ENCODE assay signal across 19 mouse cellular contexts in genomic region chr7:127515846-127516245, GRCm38 (mm10). TPM values are rescaled to one million over a fixed set of nuclear protein-coding genes. Genes with fewer than 3 reads are reported as not detected.
DNase-seq lines count a peak whose midpoint lies in the region; ATAC-seq and TF ChIP-seq lines count a peak whose summit lies in the region.
"Had no signal": no experiment of that assay in that cellular context is flagged by ENCODE, and none has a peak within 500 bp of the region (broad histone marks: within the 10 kb centered on the region; RNA-seq: fewer than 3 reads in every experiment).

No protein-coding gene starts in this region.

- no peaks in the 10 kb centered on the region for H3K9me3 ChIP-seq in E14TG2a.4 (ENCODE audit: low read length)
- H3K9me3 ChIP-seq in hindbrain, embryonic 11.5 days (ENCODE audit: control insufficient read depth, low read length): no peaks in the 10 kb centered on the region
- H3K9me3 ChIP-seq: embryonic facial prominence, embryonic 12.5 days; G1E; liver, embryonic 15.5 days had no signal

- intact Hi-C loops in gastrocnemius, postnatal 36 days (cut with DNase I): loop anchor here (5.0 kb wide), 1 partner anchor 71 kb away; the partner anchor contains the start of genes Ccdc189 and Rnf40

- no peak for TF ChIP-seq CTCF in E14TG2a.4 (conservative IDR thresholded peaks at IDR 0.05; ENCODE audit: low read length)

- peak overlapping the region; percentile 32; the same call in 1 of the 2 replicates for H3K4me3 ChIP-seq in E14TG2a.4 (replicated peaks; ENCODE audit: low read length)
- no peak overlapping the region for H3K4me3 ChIP-seq in hindbrain, embryonic 11.5 days (ENCODE audit: low read depth, low read length)
- H3K4me3 ChIP-seq: embryonic facial prominence, embryonic 12.5 days; liver, embryonic 15.5 days; myocyte had no signal

- peaks cover 51% of the 10 kb centered on the region for H3K4me1 ChIP-seq in E14TG2a.4 (replicated peaks; ENCODE audit: low read depth, low read length)
- H3K4me1 ChIP-seq in hindbrain, embryonic 11.5 days (replicated peaks; ENCODE audit: control insufficient read depth, insufficient read depth, low read length): peaks cover 3% of the 10 kb centered on the region; the same call in 1 of the 2 replicates

- no peak overlapping the region for H3K9ac ChIP-seq in hindbrain, embryonic 11.5 days (ENCODE audit: low read depth, low read length)
- H3K9ac ChIP-seq: embryonic facial prominence, embryonic 12.5 days; liver, embryonic 15.5 days had no signal

- no peak overlapping the region for H3K27ac ChIP-seq in hindbrain, embryonic 11.5 days (ENCODE audit: low read depth, low read length)
- H3K27ac ChIP-seq: embryonic facial prominence, embryonic 12.5 days; liver, embryonic 15.5 days had no signal

- ATAC-seq in hindbrain, embryonic 11.5 days (ENCODE audit: low FRiP score): no peak
- ATAC-seq: forebrain, embryonic 16.5 days had no signal

- peak; percentile 14 for DNase-seq in gastrocnemius, postnatal 10 days
- no peak for DNase-seq in gastrocnemius, postnatal 36 days
- DNase-seq in ZHBTc4 (ENCODE audit: low read depth, low spot score): peak; percentile 19
- peak; percentile 15 for DNase-seq in gastrocnemius, postnatal 25 days
- DNase-seq in thymus, postnatal 4 days: no peak
- no peak for DNase-seq in hindbrain, embryonic 11.5 days (ENCODE audit: low spot score)
- DNase-seq: kidney, adult 2 months; kidney, postnatal 36 days; lung, postnatal 10 days; midbrain, embryonic 14.5 days; right cerebral cortex, adult 18-20 months had no signal

- WGBS in hindbrain, embryonic 11.5 days: 94% methylated on average over 7 of the region's 7 CpGs

- H3K27me3 ChIP-seq in E14TG2a.4 (ENCODE audit: insufficient read depth, low read length): no peaks in the 10 kb centered on the region
- no peaks in the 10 kb centered on the region for H3K27me3 ChIP-seq in hindbrain, embryonic 11.5 days (ENCODE audit: control insufficient read depth, insufficient read depth, low read length)
- H3K27me3 ChIP-seq: embryonic facial prominence, embryonic 12.5 days; liver, embryonic 15.5 days had no signal

- H3K4me2 ChIP-seq in hindbrain, embryonic 11.5 days (replicated peaks; ENCODE audit: low read depth, low read length): no peak overlapping the region
- H3K4me2 ChIP-seq: embryonic facial prominence, embryonic 12.5 days; liver, embryonic 15.5 days had no signal

- peaks cover 74% of the 10 kb centered on the region for H3K36me3 ChIP-seq in E14TG2a.4 (ENCODE audit: insufficient read depth, low read length)
- H3K36me3 ChIP-seq in hindbrain, embryonic 11.5 days (ENCODE audit: control insufficient read depth, insufficient read depth, low read length): peaks cover 10% of the 10 kb centered on the region; the same call in 1 of the 2 replicates

RNA-seq across cellular contexts. Expression of gene Gm42715, which starts 3.5 kb away (rescaled TPM):
- total RNA-seq in gastrocnemius, postnatal 10 days (2021): 10 to 100 TPM; 10.3 to 10.5 TPM
- total RNA-seq in gastrocnemius, postnatal 36 days (2021): 1 to 10 TPM; 4.2 to 5.4 TPM
- 1 to 10 TPM; 4.7 to 5.2 TPM for total RNA-seq in gastrocnemius, postnatal 25 days (2021)
- polyA plus RNA-seq in hindbrain, embryonic 11.5 days (2014; fragmentation: Nextera tagmentation; extraction: Ambion mirVana): 20.0 and 26.0 TPM in 2 replicates

RNA-seq across cellular contexts. Expression of gene Srcap, which starts 4.1 kb away (rescaled TPM):
- total RNA-seq in gastrocnemius, postnatal 10 days (2021): 10 to 100 TPM; 56.8 to 66.1 TPM
- 10 to 100 TPM; 43.7 to 51.0 TPM for total RNA-seq in gastrocnemius, postnatal 36 days (2021)
- 10 to 100 TPM; 46.1 to 47.6 TPM for total RNA-seq in gastrocnemius, postnatal 25 days (2021)
- polyA plus RNA-seq in hindbrain, embryonic 11.5 days (2014; fragmentation: Nextera tagmentation; extraction: Ambion mirVana): 58.1 and 81.5 TPM in 2 replicates

RNA-seq across cellular contexts. Expression of gene Fbrs, which starts 36.8 kb away (rescaled TPM):
- total RNA-seq in gastrocnemius, postnatal 10 days (2021): 10 to 100 TPM; 29.5 to 35.8 TPM
- 10 to 100 TPM; 15.0 to 24.6 TPM for total RNA-seq in gastrocnemius, postnatal 36 days (2021)
- total RNA-seq in gastrocnemius, postnatal 25 days (2021): 10 to 100 TPM; 15.8 to 16.8 TPM
- 10.5 and 15.1 TPM in 2 replicates for polyA plus RNA-seq in hindbrain, embryonic 11.5 days (2014; fragmentation: Nextera tagmentation; extraction: Ambion mirVana)

RNA-seq across cellular contexts. Expression of gene Tmem265, which starts 45.3 kb away (rescaled TPM):
- not detected for total RNA-seq in gastrocnemius, postnatal 10 days (2021)
- total RNA-seq in gastrocnemius, postnatal 36 days (2021): not detected
- total RNA-seq in gastrocnemius, postnatal 25 days (2021): not detected
- 7.7 and 8.6 TPM in 2 replicates for polyA plus RNA-seq in hindbrain, embryonic 11.5 days (2014; fragmentation: Nextera tagmentation; extraction: Ambion mirVana)
- total RNA-seq: gastrocnemius, adult 8-10 months had no signal
- polyA plus RNA-seq: cortical plate, adult 2 months; kidney, adult 2 months; myocyte had no signal

RNA-seq across cellular contexts. Expression of gene Prr14, which starts 56.4 kb away (rescaled TPM):
- 10 to 100 TPM; 16.2 to 25.3 TPM for total RNA-seq in gastrocnemius, postnatal 10 days (2021)
- 10 to 100 TPM; 14.7 to 19.3 TPM for total RNA-seq in gastrocnemius, postnatal 36 days (2021)
- total RNA-seq in gastrocnemius, postnatal 25 days (2021): 10 to 100 TPM; 17.3 to 17.7 TPM
- 61.4 and 72.1 TPM in 2 replicates for polyA plus RNA-seq in hindbrain, embryonic 11.5 days (2014; fragmentation: Nextera tagmentation; extraction: Ambion mirVana)

Comparison
In these comparisons a context has a peak if more than half of its experiments do, and no peak if none do; other contexts are left out.
1. DNase-seq: peak in gastrocnemius, postnatal 10 days (single experiment), ZHBTc4 (single experiment) and gastrocnemius, postnatal 25 days (single experiment); none in gastrocnemius, postnatal 36 days (0 of 2), thymus, postnatal 4 days (single experiment) and hindbrain, embryonic 11.5 days (single experiment).